Mouse (Mus musculus): ENCODE data around the gene Gm17409. TPM values are rescaled to one million over a fixed set of nuclear protein-coding genes. Genes with fewer than 3 reads are reported as not detected.

Gm17409 gene
- total and polyA plus RNA-seq, 3 experiments = not detected

DNA sequence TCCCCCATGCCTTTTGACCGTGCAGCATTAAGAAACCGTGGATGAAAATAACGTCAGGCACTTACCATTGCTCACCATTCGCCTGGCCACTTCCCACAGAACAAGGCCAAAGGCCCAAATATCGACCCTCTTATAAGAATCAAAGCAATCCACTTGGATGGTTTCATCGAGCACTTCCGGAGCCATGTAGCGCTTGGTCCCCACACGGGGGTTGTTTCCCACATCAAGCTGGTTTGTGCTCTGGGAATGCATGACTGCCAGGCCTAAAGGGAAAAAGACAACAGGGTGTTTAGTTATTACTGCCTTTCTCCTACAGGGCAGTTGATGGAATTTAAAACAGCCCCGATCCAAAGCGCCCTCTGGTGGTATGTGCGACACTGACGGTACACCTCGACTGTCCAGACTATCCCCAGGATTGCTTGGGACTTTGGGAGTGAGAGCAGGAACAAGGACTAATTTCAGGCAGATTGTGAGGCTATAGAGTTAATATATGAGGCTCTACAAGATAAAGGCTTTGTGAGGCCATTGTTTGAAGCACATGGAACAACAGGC is 11.0 kb upstream of the Gm17409 start:
- Histone ChIP-seq H3K4me1 (ENCODE audit: control insufficient read depth in 1 of 2, insufficient read depth in 2 of 2, low read length in 2 of 2) (no peaks in the 10 kb centered on the region), H3K27me3 (ENCODE audit: control insufficient read depth in 1 of 2, insufficient read depth in 2 of 2, low read length in 2 of 2) (no peaks in the 10 kb centered on the region), H3K4me3 (ENCODE audit: control insufficient read depth in 1 of 2, insufficient read depth in 1 of 2, low read depth in 2 of 2, low read length in 2 of 2) (no peak overlapping the region), H3K9me3 (replicated peaks; ENCODE audit: insufficient read depth, low read length) (no peaks in the 10 kb centered on the region), H3K27ac (ENCODE audit: control insufficient read depth, low read depth, low read length) (no peak overlapping the region), H3K9ac (ENCODE audit: control insufficient read depth, low read depth, low read length, poor library complexity, severe bottlenecking) (no peak overlapping the region), H3K36me3 (ENCODE audit: control insufficient read depth in 1 of 2, insufficient read depth in 2 of 2, low read length in 2 of 2) (no peaks in the 10 kb centered on the region), H3K79me2 (ENCODE audit: control insufficient read depth, insufficient read depth, low read length, poor library complexity) (no peaks in the 10 kb centered on the region)
- no peak for DNase-seq (ENCODE audit: low read depth, low spot score)
- TF ChIP-seq MAZ (IDR thresholded peaks at IDR 0.05; ENCODE audit: low read depth, low read length) (no peak), CTCF (IDR thresholded peaks at IDR 0.05 in 2 of 3, conservative IDR thresholded peaks at IDR 0.05 in 1 of 3; ENCODE audit: control insufficient read depth in 1 of 3, insufficient read depth in 1 of 3, low read depth in 2 of 3, low read length in 3 of 3, poor library complexity in 1 of 3, severe bottlenecking in 1 of 3) (peak in 2 of 3 experiments; percentile 8 to 30; a peak in 3 of 6 replicates)

DNA sequence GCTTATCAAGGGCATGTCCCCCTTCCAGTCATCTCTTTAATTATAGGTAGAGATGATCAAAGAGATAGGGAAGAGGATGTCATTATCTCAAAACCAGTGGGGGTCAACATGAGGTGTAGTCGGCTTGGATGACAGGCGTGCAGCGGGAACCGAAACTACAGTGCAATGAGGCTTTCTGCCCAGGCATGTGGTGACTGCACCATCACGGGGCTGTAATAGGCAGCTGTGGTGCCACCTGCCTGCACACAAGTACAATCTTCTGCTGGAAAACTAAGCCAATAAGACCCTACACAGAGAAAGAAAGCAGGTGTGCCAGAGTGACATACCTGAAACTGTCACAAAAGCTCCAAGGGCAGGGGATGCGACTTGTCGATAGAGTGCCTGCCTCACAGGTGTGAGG is 374 bp downstream of the Gm17409 start:
- no peaks in the 10 kb centered on the region for H3K4me1 ChIP-seq (ENCODE audit: control insufficient read depth in 1 of 2, insufficient read depth in 2 of 2, low read length in 2 of 2)
- no peak overlapping the region for H3K4me3 ChIP-seq (ENCODE audit: control insufficient read depth in 1 of 2, insufficient read depth in 1 of 2, low read depth in 2 of 2, low read length in 2 of 2)
- TF ChIP-seq MAZ (IDR thresholded peaks at IDR 0.05; ENCODE audit: low read depth, low read length) (no peak), ZKSCAN1 (IDR thresholded peaks at IDR 0.05; ENCODE audit: low read depth, low read length) (no peak), TAL1 (IDR thresholded peaks at IDR 0.05; ENCODE audit: low read length) (no peak), NRF1 (IDR thresholded peaks at IDR 0.05; ENCODE audit: insufficient read depth, low read depth, low read length, poor library complexity, severe bottlenecking) (no peak), CHD1 (IDR thresholded peaks at IDR 0.05; ENCODE audit: low read depth, low read length) (no peak), POLR2AphosphoS2 (IDR thresholded peaks at IDR 0.05; ENCODE audit: low read length) (no peak), MYC (IDR thresholded peaks at IDR 0.05; ENCODE audit: low read depth, low read length) (no peak), MXI1 (IDR thresholded peaks at IDR 0.05; ENCODE audit: low read depth, low read length) (no peak), RCOR1 (IDR thresholded peaks at IDR 0.05; ENCODE audit: low read depth, low read length) (no peak), UBTF (IDR thresholded peaks at IDR 0.05; ENCODE audit: borderline replicate concordance, insufficient read depth, low read depth, low read length) (no peak), ELF1 (IDR thresholded peaks at IDR 0.05; ENCODE audit: low read depth, low read length) (no peak), MEF2A (IDR thresholded peaks at IDR 0.05; ENCODE audit: extremely low read depth, insufficient replicate concordance, low read depth, low read length, poor library complexity, severe bottlenecking) (no peak), POLR2A (IDR thresholded peaks at IDR 0.05; ENCODE audit: control insufficient read depth in 1 of 2, insufficient read depth in 1 of 2, low read depth in 1 of 2, low read length in 2 of 2, poor library complexity in 1 of 2) (no peak), MAFK (IDR thresholded peaks at IDR 0.05; ENCODE audit: borderline replicate concordance, low read depth, low read length) (no peak), BHLHE40 (IDR thresholded peaks at IDR 0.05; ENCODE audit: borderline replicate concordance, low read depth, low read length) (no peak), CTCF (IDR thresholded peaks at IDR 0.05 in 2 of 3, conservative IDR thresholded peaks at IDR 0.05 in 1 of 3; ENCODE audit: control insufficient read depth in 1 of 3, insufficient read depth in 1 of 3, low read depth in 2 of 3, low read length in 3 of 3, poor library complexity in 1 of 3, severe bottlenecking in 1 of 3) (no peak), E2F4 (IDR thresholded peaks at IDR 0.05; ENCODE audit: borderline replicate concordance, low read depth, low read length) (no peak), MYB (IDR thresholded peaks at IDR 0.05; ENCODE audit: low read depth, low read length) (no peak)
- H3K9me3 ChIP-seq (replicated peaks; ENCODE audit: insufficient read depth, low read length) = no peaks in the 10 kb centered on the region
- H3K9ac ChIP-seq (ENCODE audit: control insufficient read depth, low read depth, low read length, poor library complexity, severe bottlenecking) = no peak overlapping the region
- H3K27me3 ChIP-seq (ENCODE audit: control insufficient read depth in 1 of 2, insufficient read depth in 2 of 2, low read length in 2 of 2) = no peaks in the 10 kb centered on the region
- no peaks in the 10 kb centered on the region for H3K36me3 ChIP-seq (ENCODE audit: control insufficient read depth in 1 of 2, insufficient read depth in 2 of 2, low read length in 2 of 2)
- H3K27ac ChIP-seq (ENCODE audit: control insufficient read depth, low read depth, low read length) = no peak overlapping the region
- no peaks in the 10 kb centered on the region for H3K79me2 ChIP-seq (ENCODE audit: control insufficient read depth, insufficient read depth, low read length, poor library complexity)
- no peak for DNase-seq (ENCODE audit: low read depth, low spot score)
